Mouse (Mus musculus): ENCODE results near the gene Slc26a9. TPM values are rescaled to one million over a fixed set of nuclear protein-coding genes. Genes with fewer than 3 reads are reported as not detected.
A peak's percentile ranks its signal among the peaks of the same experiment; 100 is the strongest.

Slc26a9 gene
- polyA plus RNA-seq, 1 experiment from 2014 or later: 0.09 TPM

DNA sequence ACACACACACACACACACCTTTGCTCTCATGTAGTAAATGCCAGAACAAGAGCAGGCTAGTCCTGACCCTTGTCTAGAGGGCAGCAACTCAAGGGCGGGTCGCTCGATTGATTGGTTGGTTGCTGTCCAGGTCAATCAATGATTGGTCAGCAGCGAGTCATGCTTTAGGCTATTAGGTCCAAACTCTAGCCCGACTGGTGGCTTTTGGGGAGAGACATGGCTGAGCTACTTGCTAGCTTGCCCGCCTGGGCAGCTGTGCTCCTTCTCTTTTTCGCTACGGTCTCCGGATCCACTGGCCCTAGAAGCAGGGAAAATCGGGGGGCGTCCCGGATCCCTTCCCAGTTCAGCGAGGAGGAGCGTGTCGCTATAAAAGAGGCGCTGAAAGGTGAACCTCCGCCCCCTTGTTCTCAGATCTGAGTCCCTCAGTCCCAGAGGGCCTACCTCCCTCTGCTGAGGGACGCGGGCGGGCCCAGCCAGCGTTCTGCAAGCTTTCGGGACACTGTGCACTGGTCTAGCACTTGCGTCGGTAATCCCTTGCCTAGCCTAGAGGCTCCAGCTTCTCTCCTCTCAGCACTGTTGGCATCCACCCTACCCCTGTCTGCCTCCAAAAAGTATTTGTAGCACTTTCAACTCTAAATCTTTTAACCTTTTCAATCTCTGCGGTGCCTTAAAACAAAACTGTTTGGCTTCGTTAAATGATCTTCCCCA lies 53.5 kb downstream of the Slc26a9 start, which contains the start of gene Pm20d1:
Gene Pm20d1 (plus strand): TSS at position 180 of the 708 bp plus-strand sequence.
- H3K4me1 ChIP-seq: peaks cover 11% of the 10 kb centered on the region
- no peak within 1 kb of the TSS for H3K27ac ChIP-seq (replicated peaks)
- 12% methylated on average over 26 of the region's 26 CpGs for WGBS
- 0 out of 2 replicates have a peak, but pooled peaks have one; percentile 31 for ATAC-seq (ENCODE audit: low FRiP score)
- H3K4me2 ChIP-seq: peak within 1 kb of the TSS; percentile 55
- H3K27me3 ChIP-seq (replicated peaks): no peaks in the 10 kb centered on the region
- no peaks in the 10 kb centered on the region for H3K36me3 ChIP-seq
- H3K9me3 ChIP-seq (replicated peaks): no peaks in the 10 kb centered on the region
- no peak within 1 kb of the TSS for H3K9ac ChIP-seq (replicated peaks)
- peak within 1 kb of the TSS; percentile 27 for H3K4me3 ChIP-seq (replicated peaks)

DNA sequence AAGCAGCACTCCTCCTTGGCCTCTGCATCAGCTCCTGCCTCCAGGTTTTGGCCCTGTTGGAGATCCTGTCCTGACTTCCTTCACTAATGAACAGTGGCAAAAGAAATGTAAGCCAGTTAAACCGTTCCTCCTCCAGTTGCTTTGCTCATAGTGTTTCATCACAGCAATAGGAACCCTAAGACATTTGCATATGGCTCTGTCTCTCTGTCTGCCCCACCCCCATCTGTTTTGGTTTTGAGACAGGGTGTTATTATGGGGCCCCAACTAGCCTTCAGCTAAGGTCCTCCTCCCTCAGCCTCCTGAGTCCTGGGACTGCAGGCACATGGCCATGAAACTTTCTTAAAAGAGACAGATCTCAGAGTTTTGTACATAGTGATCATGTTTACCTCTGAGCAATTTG lies 56.2 kb downstream of the Slc26a9 start:
- ATAC-seq (ENCODE audit: low FRiP score): no peak
- no peaks in the 10 kb centered on the region for H3K9me3 ChIP-seq (replicated peaks)
- H3K27me3 ChIP-seq (replicated peaks): no peaks in the 10 kb centered on the region
- no peak overlapping the region for H3K4me2 ChIP-seq
- no peak overlapping the region for H3K4me3 ChIP-seq (replicated peaks)
- WGBS: 55% methylated on average over 1 of the region's 1 CpGs
- H3K9ac ChIP-seq (replicated peaks): no peak overlapping the region
- no peak overlapping the region for H3K27ac ChIP-seq (replicated peaks)
- peaks cover 7% of the 10 kb centered on the region for H3K4me1 ChIP-seq
- H3K36me3 ChIP-seq: no peaks in the 10 kb centered on the region

DNA sequence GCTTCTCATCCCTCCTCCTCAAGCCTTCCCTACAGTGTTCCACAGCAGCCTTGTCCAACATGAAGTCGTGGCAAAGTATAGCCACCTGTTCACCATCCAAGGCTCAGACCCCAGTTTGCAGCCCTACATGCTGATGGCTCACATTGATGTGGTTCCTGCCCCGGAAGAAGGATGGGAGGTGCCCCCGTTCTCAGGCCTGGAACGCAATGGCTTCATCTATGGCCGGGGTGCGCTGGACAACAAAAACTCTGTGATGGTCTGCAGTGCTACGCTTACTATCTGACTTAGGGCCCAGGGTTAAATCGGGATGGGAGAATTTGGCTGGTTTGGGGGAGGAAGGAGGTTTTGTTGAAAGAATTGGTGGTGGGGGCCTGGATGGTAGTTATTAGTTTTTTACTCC lies 57.2 kb downstream of the Slc26a9 start:
- 92% methylated on average over 8 of the region's 8 CpGs for WGBS
- no peak overlapping the region for H3K27ac ChIP-seq (replicated peaks)
- H3K4me3 ChIP-seq (replicated peaks): no peak overlapping the region
- ATAC-seq (ENCODE audit: low FRiP score): no peak
- peaks cover 7% of the 10 kb centered on the region for H3K4me1 ChIP-seq
- no peak overlapping the region for H3K9ac ChIP-seq (replicated peaks)
- H3K9me3 ChIP-seq (replicated peaks): no peaks in the 10 kb centered on the region
- H3K27me3 ChIP-seq (replicated peaks): no peaks in the 10 kb centered on the region
- H3K36me3 ChIP-seq: no peaks in the 10 kb centered on the region
- no peak overlapping the region for H3K4me2 ChIP-seq

DNA sequence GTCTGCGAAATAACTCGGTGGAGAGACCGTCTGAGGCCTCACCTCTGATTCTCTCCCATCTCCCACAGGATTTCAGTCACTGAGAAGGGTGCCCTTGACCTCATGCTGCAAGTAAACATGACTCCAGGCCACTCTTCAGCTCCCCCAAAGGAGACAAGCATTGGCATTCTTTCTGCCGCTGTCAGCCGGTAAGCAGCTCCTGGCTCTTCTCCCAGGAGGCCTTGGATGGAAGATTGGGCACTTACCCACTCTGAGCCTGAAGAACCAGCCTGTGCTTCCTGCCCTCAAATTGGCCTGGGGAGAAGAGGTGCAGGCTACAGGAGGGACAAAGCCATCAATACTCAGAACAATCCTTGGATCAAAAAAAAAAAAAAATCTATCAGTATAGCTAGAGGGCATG lies 58.8 kb downstream of the Slc26a9 start:
- Histone ChIP-seq H3K4me2 (no peak overlapping the region), H3K36me3 (no peaks in the 10 kb centered on the region), H3K4me1 (peaks cover under 1% of the 10 kb centered on the region; the same call in 1 of the 2 replicates), H3K27me3 (replicated peaks) (no peaks in the 10 kb centered on the region), H3K9ac (replicated peaks) (no peak overlapping the region), H3K9me3 (replicated peaks) (no peaks in the 10 kb centered on the region), H3K4me3 (replicated peaks) (no peak overlapping the region), H3K27ac (replicated peaks) (no peak overlapping the region)
- no peak for ATAC-seq (ENCODE audit: low FRiP score)
- WGBS: 94% methylated on average over 5 of the region's 5 CpGs

DNA sequence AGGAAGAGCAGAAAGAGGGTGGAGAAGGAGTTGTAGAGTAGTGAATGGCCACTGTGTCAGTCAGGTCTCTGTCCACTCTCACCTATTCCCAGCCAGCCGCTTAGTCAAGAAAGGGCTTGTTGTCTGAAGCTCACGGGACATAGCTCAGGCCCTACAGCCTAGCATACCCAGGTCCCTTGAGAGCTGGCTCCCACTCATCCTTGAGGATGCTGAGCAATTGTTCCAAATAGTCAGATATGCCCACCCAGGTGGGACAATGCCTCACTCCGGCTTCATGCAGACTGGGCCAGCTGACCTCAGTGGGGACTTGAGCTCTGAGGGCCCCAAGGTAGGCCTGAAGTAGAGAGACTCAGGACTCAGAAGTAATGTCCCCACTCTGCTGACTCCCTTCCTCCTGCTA lies 60.3 kb downstream of the Slc26a9 start:
- ATAC-seq (ENCODE audit: low FRiP score): no peak
- no peaks in the 10 kb centered on the region for H3K27me3 ChIP-seq (replicated peaks)
- H3K4me3 ChIP-seq (replicated peaks): no peak overlapping the region
- H3K9ac ChIP-seq (replicated peaks): no peak overlapping the region
- H3K9me3 ChIP-seq (replicated peaks): no peaks in the 10 kb centered on the region
- H3K4me1 ChIP-seq: no peaks in the 10 kb centered on the region
- 98% methylated on average over 3 of the region's 3 CpGs for WGBS
- H3K4me2 ChIP-seq: no peak overlapping the region
- no peak overlapping the region for H3K27ac ChIP-seq (replicated peaks)
- H3K36me3 ChIP-seq: no peaks in the 10 kb centered on the region

DNA sequence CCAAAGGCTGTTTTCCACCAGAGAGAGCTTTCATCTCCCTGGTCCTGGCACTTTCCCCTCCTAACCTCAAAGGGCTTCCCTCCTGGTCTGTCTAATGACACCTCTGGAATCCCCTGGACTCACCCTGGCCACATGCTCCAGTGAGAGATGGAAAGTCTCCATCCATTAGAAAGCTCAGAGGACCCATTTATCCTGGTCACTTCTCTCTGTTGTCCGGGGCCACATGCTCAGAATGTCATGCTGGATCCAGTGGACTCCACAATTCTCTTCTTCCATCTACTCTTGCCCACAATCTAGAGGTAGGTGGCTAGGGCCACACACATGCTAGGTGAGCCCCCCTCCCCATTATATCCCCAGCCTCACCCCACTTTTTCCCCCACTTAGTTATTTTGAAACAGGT lies 65.2 kb downstream of the Slc26a9 start:
- 85% methylated on average over 1 of the region's 1 CpGs for WGBS
- H3K4me1 ChIP-seq: no peaks in the 10 kb centered on the region
- no peak overlapping the region for H3K4me3 ChIP-seq (replicated peaks)
- H3K36me3 ChIP-seq: no peaks in the 10 kb centered on the region
- H3K27me3 ChIP-seq (replicated peaks): no peaks in the 10 kb centered on the region
- no peak overlapping the region for H3K27ac ChIP-seq (replicated peaks)
- H3K9ac ChIP-seq (replicated peaks): no peak overlapping the region
- H3K9me3 ChIP-seq (replicated peaks): no peaks in the 10 kb centered on the region
- ATAC-seq (ENCODE audit: low FRiP score): no peak
- H3K4me2 ChIP-seq: no peak overlapping the region

DNA sequence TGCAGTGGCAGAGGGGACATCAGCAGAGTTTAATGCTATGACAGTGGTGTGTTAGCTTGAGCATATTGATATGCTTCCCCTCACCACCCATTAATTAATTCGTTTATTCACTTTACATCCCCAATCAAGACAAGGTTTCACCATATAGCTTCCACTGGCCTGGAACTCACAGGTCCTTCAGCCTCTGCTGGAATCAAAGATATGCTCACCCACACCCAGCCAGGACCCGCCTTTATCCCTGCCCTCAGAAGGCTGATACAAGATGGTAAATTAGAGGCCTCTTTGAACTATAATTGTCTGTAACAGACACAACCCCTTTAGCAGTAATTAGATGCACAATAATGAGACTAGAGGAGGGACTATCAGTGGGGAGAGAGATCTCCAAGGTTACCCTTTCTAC lies 65.8 kb downstream of the Slc26a9 start:
- Histone ChIP-seq H3K4me1 (no peaks in the 10 kb centered on the region), H3K27me3 (replicated peaks) (no peaks in the 10 kb centered on the region), H3K4me3 (replicated peaks) (no peak overlapping the region), H3K4me2 (no peak overlapping the region), H3K9ac (replicated peaks) (no peak overlapping the region), H3K27ac (replicated peaks) (no peak overlapping the region), H3K9me3 (replicated peaks) (no peaks in the 10 kb centered on the region), H3K36me3 (no peaks in the 10 kb centered on the region)
- 72% methylated on average over 2 of the region's 2 CpGs for WGBS
- no peak for ATAC-seq (ENCODE audit: low FRiP score)

DNA sequence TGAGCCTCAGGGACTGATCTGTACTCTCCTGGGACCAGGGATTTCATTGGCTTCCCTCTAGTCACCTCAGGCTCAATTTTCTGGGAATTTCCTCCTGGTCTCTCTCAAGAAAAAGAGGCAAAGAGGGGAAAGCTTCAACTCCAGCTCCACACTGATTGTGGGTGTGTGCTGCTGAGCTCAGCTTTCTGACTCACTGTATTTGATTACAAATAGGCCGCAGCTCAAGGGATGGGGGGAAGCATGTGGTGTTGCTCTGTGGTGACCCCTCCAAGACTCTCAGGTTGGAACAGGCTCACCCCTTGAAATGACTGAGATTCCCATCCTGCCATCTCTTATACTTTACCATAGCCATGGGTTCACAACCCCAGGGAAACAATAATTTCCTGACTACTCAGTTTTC lies 67.6 kb downstream of the Slc26a9 start:
- WGBS: 84% methylated on average over 1 of the region's 1 CpGs
- Histone ChIP-seq H3K4me2 (no peak overlapping the region), H3K27me3 (replicated peaks) (no peaks in the 10 kb centered on the region), H3K4me3 (replicated peaks) (no peak overlapping the region), H3K4me1 (no peaks in the 10 kb centered on the region), H3K9me3 (replicated peaks) (no peaks in the 10 kb centered on the region), H3K27ac (replicated peaks) (no peak overlapping the region), H3K36me3 (no peaks in the 10 kb centered on the region), H3K9ac (replicated peaks) (no peak overlapping the region)
- no peak for ATAC-seq (ENCODE audit: low FRiP score)

DNA sequence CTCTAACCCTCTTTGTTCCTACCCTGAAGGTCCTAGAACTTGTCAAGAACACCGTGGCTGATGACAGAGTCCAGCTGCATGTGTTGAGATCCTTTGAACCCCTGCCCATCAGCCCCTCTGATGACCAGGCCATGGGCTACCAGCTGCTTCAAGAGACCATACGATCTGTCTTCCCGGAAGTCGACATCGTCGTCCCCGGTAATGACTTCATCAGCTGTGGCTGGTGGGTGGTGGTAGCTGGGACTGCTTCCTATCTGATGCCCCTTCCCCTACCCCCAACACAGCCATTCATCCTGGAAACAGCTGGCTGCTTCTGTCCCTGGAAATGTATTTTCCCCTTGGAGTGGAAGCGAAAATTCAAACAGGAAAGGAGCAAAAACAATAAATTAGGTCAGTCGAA lies 68.2 kb downstream of the Slc26a9 start:
- WGBS: 78% methylated on average over 9 of the region's 9 CpGs
- no peaks in the 10 kb centered on the region for H3K4me1 ChIP-seq
- H3K36me3 ChIP-seq: no peaks in the 10 kb centered on the region
- H3K9ac ChIP-seq (replicated peaks): no peak overlapping the region
- no peak overlapping the region for H3K4me2 ChIP-seq
- no peak for ATAC-seq (ENCODE audit: low FRiP score)
- no peaks in the 10 kb centered on the region for H3K27me3 ChIP-seq (replicated peaks)
- no peak overlapping the region for H3K27ac ChIP-seq (replicated peaks)
- no peak overlapping the region for H3K4me3 ChIP-seq (replicated peaks)
- no peaks in the 10 kb centered on the region for H3K9me3 ChIP-seq (replicated peaks)

DNA sequence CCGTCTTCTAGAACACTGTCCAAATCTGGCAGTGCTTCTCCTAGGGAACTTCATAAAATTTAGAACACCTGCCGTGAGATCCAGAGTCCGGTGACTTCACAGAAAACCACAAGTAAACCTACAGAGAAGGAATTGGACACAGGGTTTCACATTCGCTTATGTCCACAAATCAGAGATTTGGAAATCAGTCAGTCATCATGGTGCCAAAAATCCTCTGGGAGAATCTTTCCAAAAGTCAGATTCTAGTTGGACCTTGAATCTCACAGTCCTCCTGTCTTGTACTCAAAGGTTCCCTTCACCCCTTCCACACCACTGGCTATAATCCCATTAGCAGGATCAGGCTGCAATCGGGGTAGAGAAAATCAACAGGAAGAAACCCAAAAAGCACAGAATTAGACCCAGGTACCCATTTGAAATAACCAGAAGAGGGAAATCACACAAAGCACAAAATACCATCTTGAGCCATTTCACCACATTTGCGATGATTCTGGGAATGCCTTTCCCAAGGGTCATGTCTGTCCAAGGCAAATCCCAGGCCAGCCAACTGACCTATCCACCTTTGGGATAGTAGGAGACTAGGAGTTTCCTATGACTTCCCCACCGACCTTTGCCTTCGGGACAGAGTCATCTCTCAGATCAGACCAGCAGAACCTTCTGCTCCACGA lies 68.9 kb downstream of the Slc26a9 start:
- H3K27me3 ChIP-seq (replicated peaks): no peaks in the 10 kb centered on the region
- H3K36me3 ChIP-seq: no peaks in the 10 kb centered on the region
- WGBS: 91% methylated on average over 9 of the region's 9 CpGs
- no peaks in the 10 kb centered on the region for H3K4me1 ChIP-seq
- H3K4me2 ChIP-seq: no peak overlapping the region
- H3K4me3 ChIP-seq (replicated peaks): no peak overlapping the region
- ATAC-seq (ENCODE audit: low FRiP score): no peak
- no peak overlapping the region for H3K9ac ChIP-seq (replicated peaks)
- no peak overlapping the region for H3K27ac ChIP-seq (replicated peaks)
- no peaks in the 10 kb centered on the region for H3K9me3 ChIP-seq (replicated peaks)

DNA sequence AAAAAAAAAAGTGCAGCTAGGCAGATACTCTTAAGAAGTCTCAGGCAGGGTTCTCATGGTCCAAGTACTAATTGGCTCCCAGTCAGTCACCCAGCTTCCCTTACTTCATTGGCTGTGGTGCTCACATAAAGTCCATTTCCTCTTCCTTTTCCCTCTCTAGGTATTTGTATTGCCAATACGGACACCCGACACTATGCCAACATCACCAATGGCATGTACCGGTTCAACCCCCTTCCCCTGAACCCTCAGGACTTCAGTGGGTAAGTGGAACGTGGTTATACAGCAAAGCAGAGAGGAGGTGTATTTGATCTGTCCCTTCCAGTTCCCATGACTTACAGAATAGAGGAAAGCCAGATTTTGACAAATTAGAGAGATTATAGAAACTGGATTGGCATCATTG lies 69.9 kb downstream of the Slc26a9 start:
- no peak for ATAC-seq (ENCODE audit: low FRiP score)
- H3K36me3 ChIP-seq: no peaks in the 10 kb centered on the region
- WGBS: 93% methylated on average over 4 of the region's 4 CpGs
- no peak overlapping the region for H3K9ac ChIP-seq (replicated peaks)
- H3K4me2 ChIP-seq: no peak overlapping the region
- H3K4me1 ChIP-seq: no peaks in the 10 kb centered on the region
- H3K27me3 ChIP-seq (replicated peaks): no peaks in the 10 kb centered on the region
- no peaks in the 10 kb centered on the region for H3K9me3 ChIP-seq (replicated peaks)
- no peak overlapping the region for H3K27ac ChIP-seq (replicated peaks)
- no peak overlapping the region for H3K4me3 ChIP-seq (replicated peaks)

DNA sequence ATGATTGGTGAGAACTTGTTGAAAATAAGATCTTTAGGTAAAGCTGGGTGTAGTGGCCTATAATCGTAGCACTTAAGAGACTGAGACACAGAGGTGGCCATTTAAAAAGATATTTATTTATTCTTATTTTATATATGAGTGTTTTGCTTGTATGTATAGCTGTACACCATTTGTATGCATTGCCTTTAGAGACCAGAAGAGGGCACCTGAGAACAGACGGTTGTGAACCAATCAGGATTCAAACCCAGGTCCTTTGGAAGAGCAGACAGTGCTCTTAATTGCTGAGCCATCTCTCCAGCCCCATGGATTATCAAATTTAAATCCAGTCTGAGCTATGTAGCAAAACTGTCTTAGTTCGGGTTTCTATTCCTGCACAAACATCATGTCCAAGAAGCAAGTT lies 70.4 kb downstream of the Slc26a9 start:
- H3K9ac ChIP-seq (replicated peaks): no peak overlapping the region
- WGBS: 89% methylated on average over 3 of the region's 3 CpGs
- ATAC-seq (ENCODE audit: low FRiP score): no peak

More for the DNA sequence above, 70.4 kb downstream of the Slc26a9 start:
- Histone ChIP-seq H3K27ac (replicated peaks) (no peak overlapping the region), H3K9me3 (replicated peaks) (no peaks in the 10 kb centered on the region), H3K4me3 (replicated peaks) (no peak overlapping the region), H3K4me2 (no peak overlapping the region), H3K4me1 (no peaks in the 10 kb centered on the region), H3K27me3 (replicated peaks) (no peaks in the 10 kb centered on the region), H3K36me3 (no peaks in the 10 kb centered on the region)

All from neural tube, embryonic 15.5 days (tissue).